Mouse (Mus musculus) heart, adult 9 months (tissue): ENCODE data around the gene Slc39a11.
"Not testable (repeated sequence)": the region's sequence is repeated elsewhere in the genome, so short reads cannot be mapped to it uniquely, and the experiment has no call there.

Source experiments
- DNase-seq, 2 experiments: peaks; one replicate each; pipeline ENCODE4 v3.0.0; 2022; ENCODE audit warnings: low spot score in 2 of 2

Slc39a11 gene

DNA sequence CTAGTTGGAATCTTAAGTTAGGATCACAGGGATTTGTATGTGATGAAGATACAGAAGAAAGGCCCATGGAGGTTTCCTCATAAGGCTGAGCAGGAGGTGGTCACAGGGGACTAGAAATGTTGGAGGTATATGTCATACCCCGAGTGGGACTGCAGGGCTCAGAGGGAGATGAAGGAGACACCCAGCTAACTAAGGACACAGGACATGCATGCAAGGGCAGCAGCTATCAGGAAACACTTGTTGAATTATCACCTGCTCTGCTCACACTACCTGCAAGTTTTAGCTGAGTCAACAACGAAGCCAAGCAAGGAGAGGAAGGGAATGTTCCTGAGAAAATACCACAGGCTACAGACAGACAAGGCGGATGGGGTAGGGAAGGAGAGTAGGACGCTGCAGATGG is 17.8 kb upstream of the Slc39a11 start:
- no peak for DNase-seq

DNA sequence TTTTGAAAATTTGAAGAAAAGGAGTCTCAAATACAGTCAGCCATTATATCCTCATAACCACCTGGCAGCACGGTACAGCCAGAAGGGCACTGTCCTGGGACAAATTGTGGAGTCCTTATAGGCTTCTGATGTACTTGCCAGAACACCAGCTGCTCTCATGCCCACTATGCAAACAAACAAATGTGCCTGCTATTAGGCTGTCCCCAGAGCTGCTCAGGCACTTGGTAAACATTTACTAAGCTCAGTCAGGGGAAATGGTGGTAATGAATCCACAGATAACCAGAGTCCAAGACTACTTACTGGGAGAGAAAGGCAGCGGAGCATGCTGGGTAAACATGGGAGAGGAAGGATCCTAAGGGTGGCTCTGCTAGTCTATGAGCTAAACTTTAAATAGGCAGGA is 17.2 kb upstream of the Slc39a11 start:
- DNase-seq = no peak

GRCm38 (mm10) chr11:113666648-113667047 is 16.8 kb upstream of the Slc39a11 start:
- no peak for DNase-seq

DNA sequence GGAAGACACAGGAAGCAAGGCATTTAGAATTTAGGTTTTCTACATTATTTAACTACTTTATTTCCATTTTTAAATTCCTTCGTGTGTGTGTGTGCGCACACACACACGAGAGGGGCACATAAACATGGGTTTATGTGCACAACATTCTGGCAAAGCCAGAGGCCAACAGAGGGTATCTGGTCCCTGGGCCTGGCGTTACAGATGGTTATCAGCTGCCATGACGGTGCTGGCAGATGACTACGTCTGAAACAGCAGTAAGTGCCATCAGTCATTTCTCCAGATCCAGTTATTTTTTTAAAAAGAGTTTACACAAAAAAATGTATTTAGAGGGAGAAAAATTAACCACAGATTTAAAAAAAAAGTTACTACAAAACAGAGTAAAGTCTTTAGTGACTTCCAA is 16.3 kb upstream of the Slc39a11 start:
- no peak for DNase-seq

DNA sequence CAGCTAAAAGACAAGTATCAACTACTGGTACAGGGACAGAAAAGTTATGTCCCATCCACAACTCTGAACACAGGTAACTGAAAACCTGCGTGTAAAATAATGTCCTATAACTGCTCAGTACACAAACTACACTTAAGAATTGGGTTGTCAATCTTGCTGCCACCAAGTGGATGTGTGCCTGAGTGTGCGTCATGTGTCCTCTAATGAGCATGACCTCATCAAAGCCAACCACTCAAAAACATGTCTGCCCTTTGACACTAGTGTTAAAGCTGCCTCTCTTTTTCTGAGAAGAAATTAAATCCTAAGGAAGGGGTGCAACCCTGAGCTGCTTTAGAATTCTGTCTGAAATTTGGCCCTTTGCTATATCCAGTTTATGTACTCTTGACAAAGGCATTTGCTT is 14.4 kb upstream of the Slc39a11 start:
- DNase-seq = no peak

GRCm38 (mm10) chr11:113661835-113662351 is 12.0 kb upstream of the Slc39a11 start:
- DNase-seq = no peak

- no peak for DNase-seq
Measured at GRCm38 (mm10) chr11:113660940-113661339, 11.1 kb upstream of the Slc39a11 start.

GRCm38 (mm10) chr11:113660213-113660612 is 10.3 kb upstream of the Slc39a11 start:
- not testable (repeated sequence) for DNase-seq

DNA sequence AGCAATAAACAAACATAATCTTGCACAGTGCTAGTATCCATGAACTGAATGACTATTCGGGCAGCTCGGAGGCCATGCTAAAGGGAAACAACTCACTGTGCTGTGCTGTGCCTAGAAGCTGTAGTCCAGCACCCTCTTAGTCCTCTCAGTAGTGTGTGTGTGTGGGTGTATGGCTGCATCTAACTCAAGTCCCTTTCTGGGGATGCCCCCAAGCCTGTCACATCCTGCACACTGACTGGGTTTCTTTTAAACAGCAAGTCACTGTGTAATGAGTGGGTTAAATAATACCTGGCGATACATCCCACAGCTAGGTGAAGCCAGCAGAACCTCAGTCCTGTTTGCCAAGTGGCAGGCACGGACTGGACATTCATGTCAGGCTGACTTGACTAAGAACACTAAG is 8.9 kb upstream of the Slc39a11 start:
- DNase-seq = no peak

DNA sequence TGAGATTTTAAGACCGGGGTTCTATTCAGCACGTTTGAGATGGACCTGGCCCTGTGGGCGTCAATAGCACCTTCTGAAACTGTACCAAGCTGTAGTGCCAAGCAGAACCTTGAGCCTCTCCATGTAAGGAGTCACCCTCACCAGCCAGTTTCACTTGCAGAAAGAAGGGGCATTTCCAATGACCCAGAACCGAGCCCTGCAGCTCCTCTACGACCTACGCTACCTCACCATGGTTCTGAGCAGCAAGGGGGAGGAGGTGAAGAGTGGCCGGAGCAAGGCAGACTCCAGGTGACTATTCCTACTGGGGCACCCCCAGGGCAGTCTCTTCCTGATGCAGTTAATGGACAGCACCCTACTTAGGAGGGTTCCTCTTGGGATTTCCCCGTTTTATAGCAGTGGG is 8.4 kb upstream of the Slc39a11 start:
- DNase-seq = no peak

- no peak for DNase-seq
Measured at GRCm38 (mm10) chr11:113657221-113657620, 7.3 kb upstream of the Slc39a11 start.

DNA sequence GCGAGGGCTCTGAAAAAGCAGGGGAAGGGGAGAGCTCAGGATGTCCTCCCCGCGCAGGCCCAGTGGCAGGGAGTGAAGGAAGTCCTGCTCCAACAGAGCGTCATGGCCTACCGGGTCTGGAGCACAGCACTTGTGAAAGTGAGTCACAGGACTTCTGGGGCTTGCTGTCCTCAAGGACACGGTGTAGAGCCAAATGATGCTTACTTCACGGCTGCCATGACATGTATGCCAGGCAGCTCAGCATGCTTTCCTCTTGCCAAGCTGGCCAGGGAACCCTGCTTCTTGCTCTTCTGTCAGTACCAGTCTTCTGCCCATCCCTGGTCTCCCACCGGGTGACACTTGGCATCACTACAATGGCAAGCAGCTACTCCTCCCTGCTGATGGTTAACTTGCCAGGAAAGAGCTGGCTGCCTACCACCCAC is 6.6 kb upstream of the Slc39a11 start:
- DNase-seq = no peak

DNA sequence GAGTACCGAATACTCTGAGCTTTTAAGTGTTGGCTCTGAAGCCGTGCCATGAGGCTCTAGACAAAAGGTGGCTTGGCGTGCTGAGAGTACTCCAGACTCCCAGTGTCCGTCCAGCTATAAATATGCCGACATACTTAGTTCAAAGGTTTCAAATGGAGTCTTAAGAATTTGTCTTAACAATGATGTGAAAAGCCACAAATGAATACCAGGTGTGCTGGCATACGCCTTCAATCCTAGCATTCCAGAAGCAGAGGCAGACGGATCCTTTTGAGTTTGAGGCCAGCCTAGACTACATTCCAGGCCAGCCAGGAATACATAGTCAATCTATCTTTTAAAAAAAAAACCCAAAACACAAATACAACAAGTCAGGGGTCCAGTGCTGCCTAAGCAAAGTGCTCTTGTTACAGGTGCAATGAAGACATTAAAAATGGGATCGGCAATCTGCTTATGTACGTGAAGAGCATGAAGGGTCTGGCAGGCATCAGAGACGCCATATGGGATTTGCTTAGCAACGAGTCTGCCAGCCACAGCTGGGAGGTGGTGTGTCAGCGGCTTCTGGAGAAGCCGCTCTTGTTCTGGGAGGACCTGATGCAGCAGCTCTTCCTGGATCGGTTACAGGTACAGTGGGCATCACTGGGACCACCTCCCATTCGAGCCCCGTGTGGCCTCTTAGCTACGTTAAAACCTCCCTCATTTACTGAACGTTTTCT is 4.8 kb upstream of the Slc39a11 start:
- DNase-seq = no peak

DNA sequence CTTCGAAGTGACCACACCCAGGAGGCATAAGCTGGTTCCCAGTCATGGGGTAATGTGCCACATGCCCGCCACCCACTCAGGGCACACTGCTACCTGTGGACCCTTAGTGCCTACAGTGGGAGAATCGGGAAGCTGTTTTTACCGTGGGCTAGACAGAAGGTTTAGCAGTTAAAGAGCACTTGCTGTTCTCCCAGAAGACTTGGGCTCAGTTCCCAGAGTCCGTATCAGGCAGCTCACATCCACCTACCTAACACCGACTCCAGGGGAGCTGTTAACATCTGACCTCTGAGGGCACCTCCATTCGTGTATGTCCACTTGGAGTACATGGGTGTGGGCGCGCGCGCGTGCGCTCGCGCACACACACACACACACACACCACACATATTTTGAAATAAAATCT is 4.2 kb upstream of the Slc39a11 start:
- no peak for DNase-seq

DNA sequence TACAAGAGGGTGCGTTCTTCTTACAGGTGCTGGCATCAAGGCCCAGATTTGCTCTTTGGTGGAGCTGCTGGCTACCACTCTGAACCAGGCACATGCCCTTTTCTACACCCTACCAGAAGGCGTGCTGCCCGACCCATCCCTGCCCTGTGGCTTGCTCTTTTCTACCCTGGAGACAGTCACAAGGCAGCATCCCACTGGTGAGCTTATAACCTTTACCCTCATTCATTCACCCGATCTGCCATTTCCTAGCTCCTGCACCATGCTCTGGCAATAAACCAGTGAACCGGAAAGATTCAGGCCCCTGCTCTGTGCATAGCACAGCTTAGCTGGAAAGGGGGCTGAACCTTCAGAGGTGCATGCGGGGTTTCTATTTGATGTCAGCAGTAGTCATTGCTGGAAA is 2.6 kb upstream of the Slc39a11 start:
- DNase-seq = no peak

- DNase-seq = no peak
Measured at GRCm38 (mm10) chr11:113651907-113652273, 2.0 kb upstream of the Slc39a11 start.

- no peak for DNase-seq
Measured at GRCm38 (mm10) chr11:113651206-113651906, 1.5 kb upstream of the Slc39a11 start.

GRCm38 (mm10) chr11:113648690-113649352 is 1.1 kb downstream of the Slc39a11 start, which contains the start of gene Cog1:
Cog1 (plus strand) TSS chr11:113649169.
- DNase-seq = no peak

DNA sequence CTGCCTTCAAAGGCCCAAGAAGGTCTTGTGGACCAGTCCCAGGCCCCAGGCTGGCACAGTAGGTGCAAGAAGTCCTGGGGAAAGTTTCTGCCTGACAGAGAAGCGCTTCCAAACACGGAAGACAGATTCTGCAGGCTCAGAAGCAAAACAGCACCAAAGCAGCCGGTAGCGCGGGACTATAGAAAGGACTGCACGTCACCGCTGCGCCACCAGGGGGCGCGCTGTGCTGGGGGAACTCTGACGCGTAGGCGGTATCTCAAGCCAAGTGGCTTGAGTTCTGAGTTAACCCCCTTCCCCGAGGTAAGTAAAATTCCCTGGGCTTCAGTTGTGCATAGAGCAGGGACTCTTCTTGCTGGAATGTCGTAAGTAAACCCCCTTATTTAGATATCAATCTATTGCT is 1.7 kb downstream of the Slc39a11 start:
- peak; percentile 46 to 67 for DNase-seq

DNA sequence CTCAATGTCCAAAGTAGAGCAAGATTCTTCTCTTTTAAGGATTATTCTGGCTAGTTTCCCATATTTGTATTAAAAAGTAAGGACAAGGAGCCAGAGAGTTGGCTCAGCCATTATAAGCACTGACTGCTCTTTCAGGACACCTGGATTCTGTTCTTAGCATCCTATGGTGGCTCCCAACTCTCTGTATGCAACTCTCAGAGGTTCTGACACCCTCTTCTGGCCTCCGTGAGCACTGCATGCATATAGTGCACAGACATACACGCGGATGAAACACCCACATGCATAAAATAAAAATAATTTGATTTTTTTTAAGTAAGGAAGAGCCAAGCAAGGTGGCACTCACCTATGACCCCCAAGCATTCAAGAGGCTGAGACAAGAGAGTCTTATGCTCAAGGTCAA is 4.7 kb downstream of the Slc39a11 start:
- DNase-seq = no peak

DNA sequence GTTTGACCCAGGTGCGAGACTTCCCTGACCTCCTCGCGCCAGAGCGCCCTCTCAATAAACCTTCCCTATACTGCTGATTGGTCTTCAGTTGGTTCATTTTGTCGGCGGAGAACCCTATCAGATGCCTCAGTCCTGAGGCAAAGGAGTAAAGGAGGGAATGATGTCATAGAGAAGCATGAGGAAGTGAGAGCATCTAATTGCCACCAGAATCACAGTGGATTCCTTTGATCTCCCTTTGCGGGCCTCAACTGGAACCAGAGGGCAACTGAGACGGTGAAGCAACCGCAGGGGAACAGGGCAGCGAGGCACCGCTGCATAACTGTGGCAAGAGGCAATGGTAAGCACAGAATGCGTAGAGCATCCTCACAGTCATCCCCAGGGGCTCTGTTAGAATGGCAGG is 11.2 kb downstream of the Slc39a11 start:
- DNase-seq = no peak

DNA sequence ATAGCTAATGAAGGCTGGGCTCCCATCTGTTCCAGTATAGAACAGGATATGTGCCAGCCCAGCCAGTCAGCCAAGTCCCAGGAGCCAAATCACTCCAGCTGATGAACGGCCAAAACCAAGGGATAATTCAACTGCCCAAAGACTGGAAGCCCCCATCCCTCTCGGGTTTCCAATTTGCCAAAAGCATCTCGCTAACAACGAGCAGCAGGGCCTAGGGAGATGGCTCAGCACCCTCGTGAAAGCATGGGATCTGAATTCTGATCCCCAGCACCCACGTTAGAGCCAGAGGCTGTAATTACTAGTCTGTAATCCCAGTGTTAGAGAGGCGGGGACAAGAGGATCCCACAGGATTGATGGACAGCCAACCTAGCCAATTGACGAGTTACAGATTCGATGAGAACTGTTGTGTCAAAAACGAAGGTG is 15.2 kb downstream of the Slc39a11 start:
- no peak for DNase-seq

DNA sequence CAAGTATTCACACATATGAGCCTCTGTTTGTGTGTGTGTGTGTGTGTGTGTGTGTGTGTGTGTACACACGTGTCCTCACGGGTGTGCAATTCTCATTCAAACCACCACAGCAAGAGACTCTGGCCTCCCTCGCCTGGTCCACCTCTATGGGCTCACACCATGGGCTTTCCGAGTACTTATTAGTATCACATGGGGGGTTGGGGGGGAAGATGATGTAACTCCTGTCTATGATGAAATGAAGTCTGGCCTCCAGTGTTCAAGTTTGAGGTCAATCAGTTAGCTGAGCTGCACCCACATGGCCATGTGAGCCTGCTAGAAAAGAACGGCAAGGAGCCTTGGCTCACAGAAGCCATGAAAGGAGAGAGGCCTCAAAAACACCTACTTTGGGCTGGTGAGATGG is 16.5 kb downstream of the Slc39a11 start:
- DNase-seq = no peak
